Mouse (Mus musculus) heart, adult 2 months (tissue): Measurements from ENCODE around the gene Gpd1.

Experiments used
- CTCF ChIP-seq: fragments of 200-600 bp; IDR thresholded peaks from 2 replicates; pipeline ENCODE4 v1.8.1; 2022; ENCODE audit warnings: antibody characterized with exemption, mild to moderate bottlenecking, moderate library complexity
- POLR2A ChIP-seq: fragments of 200-500 bp; IDR thresholded peaks from 2 replicates; pipeline ENCODE4 v1.6.1; 2011; ENCODE audit warnings: mild to moderate bottlenecking, low read depth, low read length, control low read depth; ENCODE audit not compliant: insufficient read depth

GRCm38 (mm10) chr15:99728211-99728610, 10.9 kb downstream of the Gpd1 start:
- TF ChIP-seq POLR2A (no peak), CTCF (no peak)
